In genomic region chr7:101679591-101679990, GRCm38 (mm10) we compare ENCODE assay signal across 8 mouse cellular contexts. TPM values are rescaled to one million over a fixed set of nuclear protein-coding genes. Genes with fewer than 3 reads are reported as not detected.
DNase-seq lines count a peak whose midpoint lies in the region; ATAC-seq lines count a peak whose summit lies in the region.

No protein-coding gene starts in this region.

- peak; percentile 72 to 77 for DNase-seq in adrenal gland, adult 18-20 months (ENCODE audit: low spot score in 2 of 2)
- DNase-seq in embryo, embryonic 11.5 days (ENCODE audit: low read depth, low spot score) = peak; percentile 43
- peak; percentile 78 to 81 for DNase-seq in left cerebral cortex, postnatal 25 days (ENCODE audit: low spot score in 2 of 2)
- DNase-seq in midbrain, embryonic 11.5 days (ENCODE audit: low spot score, missing footprints) = peak; percentile 94
- peak; percentile 75 for DNase-seq in right cerebral cortex, postnatal 4 days
- peak; percentile 66 to 80 for DNase-seq in urinary bladder, postnatal 4 days (ENCODE audit: low spot score in 2 of 2)

- no peaks in the 10 kb centered on the region for H3K27me3 ChIP-seq in intestine, embryonic 16.5 days (replicated peaks; ENCODE audit: control insufficient read depth, insufficient read depth, low read length)
- H3K27me3 ChIP-seq in midbrain, embryonic 11.5 days (ENCODE audit: control insufficient read depth, insufficient read depth, low read length) = no peaks in the 10 kb centered on the region

- ATAC-seq in granulocyte monocyte progenitor cell, adult 5-6 weeks (replicated peaks; ENCODE audit: poor library complexity, severe bottlenecking) = peak; percentile 97
- peak; percentile 91 for ATAC-seq in intestine, embryonic 16.5 days
- peak; percentile 82 for ATAC-seq in midbrain, embryonic 11.5 days (ENCODE audit: low FRiP score)

- 0 out of 2 replicates have a peak, but pooled peaks cover 4% of the 10 kb centered on the region for H3K4me1 ChIP-seq in intestine, embryonic 16.5 days (ENCODE audit: control insufficient read depth, insufficient read depth, low read length)
- peaks cover 39% of the 10 kb centered on the region for H3K4me1 ChIP-seq in midbrain, embryonic 11.5 days (ENCODE audit: control insufficient read depth, insufficient read depth, low read length)

- intact Hi-C loops in left cerebral cortex, postnatal 25 days (cut with DNase I) = loop anchor here (5.0 kb wide), 2 partner anchors 158 to 218 kb away; partner anchors contain the start of gene Inppl1

- no peak overlapping the region for H3K4me3 ChIP-seq in intestine, embryonic 16.5 days (ENCODE audit: low read length)
- H3K4me3 ChIP-seq in midbrain, embryonic 11.5 days (ENCODE audit: low read depth, low read length) = no peak overlapping the region

- 18% methylated on average over 7 of the region's 7 CpGs for WGBS in intestine, embryonic 16.5 days
- 10% methylated on average over 7 of the region's 7 CpGs for WGBS in midbrain, embryonic 11.5 days

- H3K9me3 ChIP-seq in intestine, embryonic 16.5 days (ENCODE audit: control insufficient read depth, low read length) = no peaks in the 10 kb centered on the region
- no peaks in the 10 kb centered on the region for H3K9me3 ChIP-seq in midbrain, embryonic 11.5 days (ENCODE audit: control insufficient read depth, low read length)

- no peak overlapping the region for H3K4me2 ChIP-seq in intestine, embryonic 16.5 days (ENCODE audit: low read depth, low read length)
- no peak overlapping the region for H3K4me2 ChIP-seq in midbrain, embryonic 11.5 days

- H3K27ac ChIP-seq in intestine, embryonic 16.5 days (ENCODE audit: low read length) = no peak overlapping the region
- H3K27ac ChIP-seq in midbrain, embryonic 11.5 days (ENCODE audit: low read depth, low read length) = no peak overlapping the region

- no peaks in the 10 kb centered on the region for H3K36me3 ChIP-seq in intestine, embryonic 16.5 days (ENCODE audit: control insufficient read depth, insufficient read depth, low read length)
- no peaks in the 10 kb centered on the region for H3K36me3 ChIP-seq in midbrain, embryonic 11.5 days (ENCODE audit: control insufficient read depth, insufficient read depth, low read length)

- no peak overlapping the region for H3K9ac ChIP-seq in intestine, embryonic 16.5 days (ENCODE audit: low read depth, low read length)
- no peak overlapping the region for H3K9ac ChIP-seq in midbrain, embryonic 11.5 days (ENCODE audit: low read length)

RNA-seq across cellular contexts. Expression of gene Clpb, which starts 16.2 kb away (rescaled TPM):
- total RNA-seq in adrenal gland, adult 18-20 months (2021) = 100 to 1,000 TPM in 1 of 2 experiments, 10 to 100 TPM in 1; 90.8 to 113 TPM
- total RNA-seq in granulocyte monocyte progenitor cell, adult 5-6 weeks (2014; fragmentation: Nextera tagmentation) = 19.3 and 19.6 TPM in 2 replicates
- 40.6 and 60.0 TPM in 2 replicates for total RNA-seq in granulocyte monocyte progenitor cell, adult 5-6 weeks (2017)
- 52.7 and 53.3 TPM in 2 replicates for polyA plus RNA-seq in intestine, embryonic 16.5 days (2015; fragmentation: Nextera tagmentation; extraction: Ambion mirVana)
- 10 to 100 TPM; 51.0 to 51.9 TPM for total RNA-seq in left cerebral cortex, postnatal 25 days (2021)
- polyA plus RNA-seq in midbrain, embryonic 11.5 days (2014; fragmentation: Nextera tagmentation; extraction: Ambion mirVana) = 33.6 and 38.8 TPM in 2 replicates

Comparison
In these comparisons a context has a peak if more than half of its experiments do, and no peak if none do; other contexts are left out.
1. DNase-seq: peak in every context shown above with its lines; median percentile 94 in midbrain, embryonic 11.5 days; 80 in left cerebral cortex, postnatal 25 days; 75 in right cerebral cortex, postnatal 4 days; 74 in adrenal gland, adult 18-20 months; 73 in urinary bladder, postnatal 4 days; 43 in embryo, embryonic 11.5 days.